Comparison of ENCODE assay signal across 8 mouse cellular contexts in the genomic region with DNA sequence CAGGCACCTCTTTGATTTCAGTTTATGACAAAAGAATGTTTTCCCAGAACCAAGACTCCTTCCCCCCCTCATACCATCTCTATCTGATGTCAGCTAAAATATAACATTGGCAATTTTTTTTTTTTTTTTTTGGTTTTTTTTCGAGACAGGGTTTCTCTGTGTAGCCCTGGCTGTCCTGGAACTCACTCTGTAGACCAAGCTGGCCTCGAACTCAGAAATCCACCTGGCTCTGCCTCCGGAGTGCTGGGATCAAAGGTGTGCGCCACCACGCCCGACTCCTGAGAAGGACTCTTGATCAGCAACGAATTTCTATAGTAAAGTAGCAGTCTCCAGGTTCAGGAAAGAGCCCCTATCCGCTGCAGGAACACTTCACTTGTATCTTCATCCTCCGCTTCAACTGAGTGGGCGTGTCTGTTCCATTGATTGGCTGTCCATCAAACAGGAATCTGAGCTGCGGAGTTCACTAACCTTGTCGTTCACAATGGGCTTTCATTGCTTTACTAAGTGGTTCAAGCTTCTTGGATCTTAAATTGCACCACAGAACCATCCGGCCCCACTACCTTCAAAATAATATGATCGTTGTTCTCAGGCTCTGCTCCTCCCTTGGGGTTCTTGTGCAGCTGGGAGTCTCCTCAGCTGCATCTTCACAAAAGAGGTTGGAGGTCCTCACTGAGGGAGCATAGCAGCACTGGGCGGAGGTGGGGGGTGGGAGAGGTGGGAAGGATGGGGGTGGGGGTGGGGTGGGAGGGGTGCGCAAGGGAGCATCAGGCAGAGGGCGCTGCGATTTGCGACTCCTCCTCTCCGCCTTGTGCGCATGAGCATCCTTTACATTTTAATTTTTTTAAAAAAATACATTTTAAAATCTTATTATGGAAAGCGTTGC. TPM values are rescaled to one million over a fixed set of nuclear protein-coding genes. Genes with fewer than 3 reads are reported as not detected.
DNase-seq lines count a peak whose midpoint lies in the region; ATAC-seq and TF ChIP-seq lines count a peak whose summit lies in the region.

No protein-coding gene starts in this region.

- no peak overlapping the region for H3K4me3 ChIP-seq in kidney, adult 2 months (ENCODE audit: insufficient read depth, low read depth, low read length)
- peak overlapping the region; percentile 40 for H3K4me3 ChIP-seq in hindbrain, postnatal 0 days (ENCODE audit: low read length)
- H3K4me3 ChIP-seq in midbrain, embryonic 13.5 days (replicated peaks), result peak overlapping the region; percentile 40

- TF ChIP-seq POLR2A in kidney, adult 2 months (IDR thresholded peaks at IDR 0.05; ENCODE audit: low read depth, low read length), result no peak

- peak; percentile 8 to 12 for DNase-seq in kidney, postnatal 4 days
- DNase-seq in kidney, adult 2 months, result no peak
- peak; percentile 77 for DNase-seq in embryo, embryonic 9.5 days (ENCODE audit: extremely low spot score)
- DNase-seq in hindbrain, postnatal 0 days (ENCODE audit: low spot score), result peak; percentile 69
- DNase-seq in adrenal gland, adult 18-20 months (ENCODE audit: low spot score in 2 of 2), result no peak
- no peak for DNase-seq in spleen, postnatal 4 days (ENCODE audit: low spot score in 2 of 2)
- no peak for DNase-seq in kidney, postnatal 36 days

- 13% methylated on average over 22 of the region's 22 CpGs for WGBS in kidney, adult 2 months
- 5% methylated on average over 22 of the region's 22 CpGs for WGBS in hindbrain, postnatal 0 days
- WGBS in midbrain, embryonic 13.5 days, result 4% methylated on average over 22 of the region's 22 CpGs

- no peaks in the 10 kb centered on the region for H3K9me3 ChIP-seq in hindbrain, postnatal 0 days (ENCODE audit: low read length)
- no peaks in the 10 kb centered on the region for H3K9me3 ChIP-seq in midbrain, embryonic 13.5 days

- no peaks in the 10 kb centered on the region for H3K27me3 ChIP-seq in kidney, adult 2 months (replicated peaks; ENCODE audit: control insufficient read depth, insufficient read depth, low read length)
- no peaks in the 10 kb centered on the region for H3K27me3 ChIP-seq in hindbrain, postnatal 0 days (ENCODE audit: insufficient read depth, low read length)
- H3K27me3 ChIP-seq in midbrain, embryonic 13.5 days, result no peaks in the 10 kb centered on the region

- H3K9ac ChIP-seq in hindbrain, postnatal 0 days (replicated peaks; ENCODE audit: low read length), result peak overlapping the region; percentile 50
- peak overlapping the region; percentile 55; the same call in 1 of the 2 replicates for H3K9ac ChIP-seq in midbrain, embryonic 13.5 days (replicated peaks)

- H3K27ac ChIP-seq in kidney, adult 2 months (ENCODE audit: insufficient read depth, low read depth, low read length), result no peak overlapping the region
- H3K27ac ChIP-seq in hindbrain, postnatal 0 days, result peak overlapping the region; percentile 71
- peak overlapping the region; percentile 83 for H3K27ac ChIP-seq in midbrain, embryonic 13.5 days

- peak overlapping the region; percentile 62 for H3K4me2 ChIP-seq in hindbrain, postnatal 0 days (ENCODE audit: low read depth, low read length)
- H3K4me2 ChIP-seq in midbrain, embryonic 13.5 days (replicated peaks), result peak overlapping the region; percentile 55

- no peak for TF ChIP-seq CTCF in kidney, adult 2 months (conservative IDR thresholded peaks at IDR 0.05; ENCODE audit: insufficient read depth, insufficient read length, low read depth, low read length)
- peak; percentile 30 for TF ChIP-seq CTCF in hindbrain, postnatal 0 days (IDR thresholded peaks at IDR 0.05; ENCODE audit: low read depth)

- H3K36me3 ChIP-seq in kidney, adult 2 months (ENCODE audit: control insufficient read depth, insufficient read depth, low read length), result no peaks in the 10 kb centered on the region
- H3K36me3 ChIP-seq in hindbrain, postnatal 0 days (ENCODE audit: insufficient read depth, low read length), result no peaks in the 10 kb centered on the region
- H3K36me3 ChIP-seq in midbrain, embryonic 13.5 days, result no peaks in the 10 kb centered on the region

- peak; percentile 87 for ATAC-seq in hindbrain, postnatal 0 days
- peak; percentile 93 for ATAC-seq in midbrain, embryonic 13.5 days

- no peaks in the 10 kb centered on the region for H3K4me1 ChIP-seq in kidney, adult 2 months (ENCODE audit: control insufficient read depth, insufficient read depth, low read length)
- H3K4me1 ChIP-seq in hindbrain, postnatal 0 days (ENCODE audit: insufficient read depth, low read length), result no peaks in the 10 kb centered on the region
- H3K4me1 ChIP-seq in midbrain, embryonic 13.5 days (replicated peaks), result peaks cover 5% of the 10 kb centered on the region; the same call in 1 of the 2 replicates

RNA-seq across cellular contexts. Expression of gene Psip1, which starts 14.1 kb away (rescaled TPM):
- polyA plus RNA-seq in kidney, adult 2 months (2012; rRNA removed), result 10.6 and 11.0 TPM in 2 replicates
- total RNA-seq in hindbrain, postnatal 0 days (2014; rRNA removed), result 151 and 176 TPM in 2 replicates
- polyA plus RNA-seq in hindbrain, postnatal 0 days (2015; fragmentation: Nextera tagmentation; extraction: Ambion mirVana), result 284 and 285 TPM in 2 replicates
- 329 and 332 TPM in 2 replicates for polyA plus RNA-seq in midbrain, embryonic 13.5 days (2015; fragmentation: Nextera tagmentation; extraction: Ambion mirVana)
- 10 to 100 TPM; 36.2 to 42.0 TPM for total RNA-seq in adrenal gland, adult 18-20 months (2021)

RNA-seq across cellular contexts. Expression of gene Ccdc171, which starts 24.9 kb away (rescaled TPM):
- polyA plus RNA-seq in kidney, adult 2 months (2012; rRNA removed), result 0.72 TPM in 2 replicates
- total RNA-seq in hindbrain, postnatal 0 days (2014; rRNA removed), result 1.1 and 3.2 TPM in 2 replicates
- 2.0 and 2.3 TPM in 2 replicates for polyA plus RNA-seq in hindbrain, postnatal 0 days (2015; fragmentation: Nextera tagmentation; extraction: Ambion mirVana)
- 4.1 and 5.6 TPM in 2 replicates for polyA plus RNA-seq in midbrain, embryonic 13.5 days (2015; fragmentation: Nextera tagmentation; extraction: Ambion mirVana)
- 1 to 10 TPM; 1.8 to 2.4 TPM for total RNA-seq in adrenal gland, adult 18-20 months (2021)

Comparison
In these comparisons a context has a peak if more than half of its experiments do, and no peak if none do; other contexts are left out.
1. DNase-seq: peak in kidney, postnatal 4 days (2 of 2), embryo, embryonic 9.5 days (single experiment) and hindbrain, postnatal 0 days (single experiment); none in kidney, adult 2 months (single experiment), adrenal gland, adult 18-20 months (0 of 2), spleen, postnatal 4 days (0 of 2) and kidney, postnatal 36 days (0 of 2).
2. RNA of gene Psip1, which starts 14.1 kb away (polyA plus RNA-seq): 329 to 332 TPM in midbrain, embryonic 13.5 days and 284 to 285 TPM in hindbrain, postnatal 0 days; 10.6 to 11.0 TPM in kidney, adult 2 months; every median in the first group is over 10 times any median in the second.